Mouse (Mus musculus) gastrocnemius, postnatal 14 days (tissue): Measurements from ENCODE around the gene Lbp. TPM values are rescaled to one million over a fixed set of nuclear protein-coding genes. Genes with fewer than 3 reads are reported as not detected.

ENCODE experiments used
- DNase-seq: peaks from one replicate; pipeline ENCODE4 v3.0.0; 2021; ENCODE audit warnings: mixed read lengths
- intact Hi-C: fragments of 180-260 bp; cut with DNase I; formaldehyde crosslinking; loops from one replicate; pipeline ENCODE4 v1.15.1; 2025; ENCODE audit warnings: low total_unique reads
- long read RNA-seq, 2 experiments: library from polyadenylated mRNA; stranded (forward); transcript quantifications; one replicate each; pipeline ENCODE4 v2.0.0; 2021
- total RNA-seq, 2 experiments: library from RNA; stranded (reverse); gene quantifications; 2 replicates each; pipeline ENCODE4 v1.2.3; 2021

Gene Lbp
- total RNA-seq, result 10 to 100 TPM in 1 of 2 experiments, 1 to 10 TPM in 1; 7.8 to 12.7 TPM
- long read RNA-seq, experiment 1, partial matches to known transcripts, result 0 of 3 reads
- long read RNA-seq, experiment 1, other reads (novel, unspliced or antisense), result 0 of 3 reads
- long read RNA-seq, experiment 2, transcript Lbp-201 (15 exons, 2,525 nt), result major isoform, 12 of 12 reads
- long read RNA-seq, experiment 2, partial matches to known transcripts, result 0 of 12 reads
- long read RNA-seq, experiment 2, other reads (novel, unspliced or antisense), result 0 of 12 reads

DNA sequence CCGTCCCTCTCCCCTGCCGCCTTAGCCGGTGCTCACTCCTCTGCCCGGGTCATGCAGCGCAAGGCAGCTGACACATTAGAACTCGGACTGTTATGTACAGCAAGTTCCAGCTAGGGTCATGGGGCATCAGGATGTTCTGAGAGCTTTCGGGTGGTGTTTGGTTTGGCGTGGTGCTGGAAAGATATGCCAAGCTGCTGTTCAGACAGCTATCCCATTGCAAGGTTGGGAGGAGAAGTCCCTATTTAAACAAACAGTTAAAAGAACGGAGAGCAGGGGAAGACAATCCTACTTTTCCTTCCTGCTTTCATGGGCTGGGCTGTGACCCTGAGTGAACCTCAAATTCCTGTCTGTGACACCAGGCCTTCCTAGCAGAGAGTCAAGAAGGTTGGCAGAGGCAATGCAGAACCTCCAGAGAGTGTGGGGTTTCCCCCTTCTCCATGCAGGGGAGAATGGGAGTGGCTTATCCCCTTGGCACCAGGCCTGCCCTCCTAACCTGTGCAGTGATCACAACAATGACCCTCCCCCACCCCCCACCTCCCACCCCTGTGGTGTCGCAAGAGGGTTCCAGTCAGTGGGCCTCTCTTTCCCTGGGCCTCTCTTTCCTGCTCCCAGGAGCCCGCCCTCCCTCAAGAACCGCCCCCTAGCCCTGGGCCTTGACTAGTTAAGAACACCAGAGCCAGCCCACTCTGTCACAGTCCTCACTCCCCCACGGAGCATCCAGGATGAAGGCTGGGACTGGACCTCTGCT lies at the start of gene Lbp:
Gene Lbp, plus strand, starts transcription at position 546 of the 748 bp plus-strand sequence.
- peak; percentile 60 for DNase-seq
- intact Hi-C loops, result no loop called here

DNA sequence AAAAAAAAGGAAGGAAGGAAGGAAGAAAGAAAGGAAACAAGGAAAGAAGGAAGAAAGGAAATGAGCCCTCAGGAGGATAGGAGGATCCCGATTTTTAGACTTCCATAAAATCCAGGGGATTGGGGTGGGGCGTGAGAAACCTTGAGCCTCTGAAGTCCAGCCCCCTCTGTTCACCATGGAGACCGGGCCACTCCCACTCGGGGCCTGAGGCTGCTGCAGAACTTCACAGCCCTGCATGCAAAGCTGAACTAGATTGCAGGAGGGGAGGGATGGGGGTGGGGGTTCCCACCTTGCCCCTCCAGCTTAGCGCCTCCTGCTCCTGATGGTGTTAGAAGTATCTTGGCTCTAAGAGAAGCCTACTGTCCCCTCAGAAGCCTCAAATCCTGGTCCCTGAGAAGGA lies 49.4 kb upstream of the Lbp start:
- peak; percentile 48 for DNase-seq
- intact Hi-C loops, result no loop called here

DNA sequence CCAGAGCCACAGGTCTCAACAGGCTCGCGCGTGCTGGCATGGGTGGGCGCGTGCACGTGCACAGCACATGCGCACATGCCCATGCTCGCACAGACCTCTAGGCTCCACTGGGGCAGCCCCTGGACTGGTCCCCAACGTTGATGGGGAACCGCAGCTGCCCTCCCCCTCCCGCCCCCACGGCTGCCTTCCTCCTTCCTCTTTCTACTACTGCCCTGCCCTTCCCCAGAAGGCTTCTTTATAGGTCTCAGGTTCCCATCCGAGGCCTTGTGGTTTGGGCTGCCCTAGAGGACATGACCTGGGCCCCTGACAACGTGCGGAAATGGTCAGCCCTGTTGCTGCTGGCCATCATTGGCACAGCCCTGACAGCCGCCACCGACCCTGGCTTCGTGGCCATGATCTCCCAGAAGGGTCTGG lies 48.3 kb upstream of the Lbp start, which contains the start of gene Bpi:
Gene Bpi, plus strand, starts transcription at position 90 of the 414 bp plus-strand sequence.
- intact Hi-C loops, result no loop called here

DNA sequence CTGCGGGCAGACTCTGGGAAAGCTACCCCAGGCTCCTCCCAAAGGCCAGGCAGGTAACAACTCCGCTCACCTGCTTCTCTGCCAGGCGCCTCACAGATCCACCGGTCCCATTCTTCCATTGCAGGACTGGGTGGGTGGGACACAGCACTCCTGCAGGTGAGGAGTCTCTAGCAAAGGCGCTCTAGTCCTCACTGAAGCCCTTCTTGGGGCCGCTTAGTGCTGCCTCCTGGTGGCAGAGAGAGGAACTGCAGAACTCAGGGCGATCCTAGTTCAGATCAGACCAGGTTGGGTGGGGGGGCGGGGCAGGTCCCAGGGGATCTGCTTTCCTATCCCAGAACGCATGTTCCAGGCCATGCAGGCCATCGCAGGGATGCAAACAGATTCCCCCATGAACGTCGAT lies 47.5 kb upstream of the Lbp start:
- intact Hi-C loops, result no loop called here

More for the DNA sequence above, 48.3 kb upstream of the Lbp start, which contains the start of gene Bpi:
- DNase-seq, result no peak

DNA sequence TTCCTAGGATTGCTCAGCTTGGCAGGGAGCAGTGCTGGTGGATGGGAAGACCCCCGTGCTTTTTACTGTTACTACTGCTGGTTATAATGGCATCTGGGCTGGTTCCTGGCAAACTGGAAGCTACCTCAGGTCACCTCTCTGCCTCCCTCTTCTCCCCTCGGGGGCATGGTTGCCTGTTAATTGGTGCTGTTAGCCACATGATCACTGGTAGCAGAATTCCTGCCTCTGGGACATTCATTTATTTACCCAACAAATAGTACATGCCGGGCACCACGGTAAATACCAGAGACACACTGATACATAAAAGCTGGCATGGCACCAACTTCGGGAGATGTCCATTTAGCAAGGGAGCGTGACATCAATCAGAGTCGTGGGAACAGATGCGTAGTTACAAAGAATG lies 46.8 kb upstream of the Lbp start:
- intact Hi-C loops, result no loop called here
- no peak for DNase-seq

More for the DNA sequence above, 47.5 kb upstream of the Lbp start:
- peak; percentile 70 for DNase-seq

DNA sequence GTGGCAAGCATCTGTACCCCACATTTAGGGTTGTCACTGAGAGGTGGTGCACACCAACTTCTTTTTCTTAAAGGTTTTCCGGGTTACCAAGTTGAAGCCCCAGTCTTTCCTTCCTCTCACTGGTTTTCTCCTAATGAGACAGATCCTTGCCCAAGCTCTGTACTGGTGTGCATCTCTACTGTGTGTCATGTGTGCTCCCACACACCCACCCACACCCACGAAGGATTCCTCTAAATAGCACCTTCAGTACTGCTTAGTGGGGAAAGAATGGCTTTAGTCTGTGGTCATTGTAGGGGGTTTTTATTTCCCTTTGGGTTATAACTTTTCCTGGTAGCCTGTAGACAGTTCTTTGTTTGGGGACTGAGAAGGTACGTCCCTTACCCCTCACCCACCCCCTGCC lies 41.4 kb upstream of the Lbp start:
- intact Hi-C loops, result no loop called here
- DNase-seq, result no peak

DNA sequence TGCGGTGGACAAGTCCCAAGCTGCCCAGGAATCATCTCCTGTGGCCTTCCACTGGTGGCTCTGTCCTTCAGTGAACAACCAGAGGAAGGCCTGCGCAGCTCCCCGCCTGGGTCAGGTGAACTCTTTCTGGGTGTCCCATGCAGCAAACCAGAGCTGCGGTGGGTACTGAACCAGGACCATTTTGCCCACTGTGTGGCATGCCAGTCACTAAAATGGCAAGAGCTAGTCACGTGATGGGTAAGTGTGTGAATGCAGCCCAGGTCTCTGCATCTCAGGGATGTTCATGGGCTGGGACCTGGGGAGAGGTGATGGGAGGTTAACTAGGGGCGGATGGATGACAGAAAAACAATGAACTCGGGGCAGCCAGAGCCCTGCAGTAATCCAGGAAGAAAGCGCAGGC lies 36.3 kb upstream of the Lbp start:
- intact Hi-C loops, result no loop called here
- DNase-seq, result no peak

DNA sequence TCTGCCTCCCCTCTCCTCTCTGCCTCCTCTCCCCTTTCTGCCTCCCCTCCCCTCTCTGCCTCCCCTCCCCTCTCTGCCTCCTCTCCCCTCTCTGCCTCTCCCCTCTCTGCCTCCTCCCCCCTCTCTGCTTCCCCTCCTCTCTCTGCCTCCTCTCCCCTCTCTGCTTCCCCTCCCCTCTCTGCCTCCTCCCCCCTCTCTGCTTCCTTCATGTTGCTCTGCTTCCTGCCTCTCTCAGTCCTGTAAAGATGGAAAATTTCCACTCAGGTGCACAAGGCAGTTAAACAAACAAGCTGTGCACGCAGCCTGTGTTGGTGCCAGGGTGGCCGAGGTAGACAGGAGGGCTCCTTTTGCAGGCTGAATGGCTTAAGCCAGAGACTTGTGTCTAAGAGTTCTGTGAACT lies 32.6 kb upstream of the Lbp start:
- intact Hi-C loops, result no loop called here
- no peak for DNase-seq

DNA sequence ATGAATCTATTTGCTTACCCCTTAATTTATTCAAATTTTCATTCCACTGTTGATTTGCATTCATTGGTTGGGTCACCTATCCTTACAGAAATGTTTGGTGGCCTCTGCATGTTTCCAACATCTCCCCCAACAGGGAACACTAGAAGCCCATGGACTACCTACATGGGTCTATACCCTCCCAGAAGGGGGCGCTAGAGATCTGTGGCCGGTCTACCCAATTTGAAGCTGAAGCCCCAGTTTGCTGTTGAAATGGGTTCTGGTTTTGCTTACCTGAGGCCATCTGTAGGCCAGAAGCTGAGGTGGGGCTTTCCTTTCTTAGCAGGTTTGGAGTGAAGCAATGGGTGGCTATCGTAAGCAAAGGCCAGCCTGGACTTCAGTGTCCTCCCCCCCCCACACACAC lies 30.9 kb upstream of the Lbp start:
- no peak for DNase-seq
- intact Hi-C loops, result no loop called here

DNA sequence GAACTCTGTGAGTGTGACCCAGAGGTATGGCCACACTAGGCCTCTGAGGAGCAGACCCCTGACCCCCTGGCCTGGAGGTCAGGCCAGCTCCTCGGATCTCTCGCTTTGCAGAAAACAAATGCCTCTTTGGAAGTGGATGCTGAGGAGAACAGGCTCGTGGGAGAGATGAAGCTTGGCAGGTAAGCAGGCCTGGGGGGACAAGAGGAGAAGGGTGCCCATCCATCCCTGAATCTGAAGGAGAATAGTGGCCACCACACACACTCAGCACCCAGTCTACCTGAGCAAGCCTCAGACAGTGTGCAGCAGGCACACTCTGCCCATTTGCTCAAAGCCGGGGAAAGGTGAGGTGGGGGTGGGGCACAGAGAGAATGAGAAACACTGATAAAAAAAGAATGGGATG lies 30.5 kb upstream of the Lbp start:
- intact Hi-C loops, result no loop called here
- no peak for DNase-seq

DNA sequence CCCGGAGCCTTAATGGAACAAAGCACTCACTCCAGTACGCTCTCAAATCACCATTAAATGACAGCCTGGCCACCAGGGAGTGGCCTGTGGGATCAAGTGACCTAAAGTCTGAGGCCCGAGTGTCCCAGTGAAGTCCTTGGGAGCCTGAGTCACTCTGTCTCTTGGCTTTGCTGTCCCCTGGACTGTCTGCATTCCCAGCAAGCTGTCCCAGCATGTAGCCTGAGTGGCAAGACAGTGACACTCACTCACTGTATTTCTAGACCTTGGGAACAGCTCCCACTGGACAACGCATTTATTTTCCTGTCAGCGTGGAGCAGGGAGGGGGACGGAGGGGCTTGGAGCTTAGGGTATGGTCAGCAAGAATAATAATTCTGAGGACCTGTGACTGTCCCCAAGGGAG lies 29.8 kb upstream of the Lbp start:
- DNase-seq, result no peak
- intact Hi-C loops, result no loop called here

DNA sequence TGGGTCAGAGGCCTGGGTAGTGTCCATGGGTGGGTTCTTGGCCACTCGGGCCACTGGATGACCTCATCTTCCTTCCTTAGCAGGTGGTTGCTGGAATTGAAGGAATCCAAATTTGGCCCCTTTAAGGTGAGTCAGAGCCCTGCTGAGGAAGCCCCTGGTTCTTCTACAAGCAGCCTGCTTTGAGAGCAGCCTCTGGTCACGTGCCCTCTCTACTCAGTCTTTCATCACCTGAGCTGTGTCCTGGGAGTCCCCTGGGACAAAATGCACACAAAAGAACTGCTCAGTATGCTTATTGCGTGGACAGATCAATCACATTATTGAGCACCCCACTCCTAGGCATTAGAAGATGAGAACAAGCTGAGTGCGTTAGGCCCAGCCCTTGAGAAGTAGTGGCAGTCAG lies 29.4 kb upstream of the Lbp start:
- no peak for DNase-seq
- intact Hi-C loops, result no loop called here

DNA sequence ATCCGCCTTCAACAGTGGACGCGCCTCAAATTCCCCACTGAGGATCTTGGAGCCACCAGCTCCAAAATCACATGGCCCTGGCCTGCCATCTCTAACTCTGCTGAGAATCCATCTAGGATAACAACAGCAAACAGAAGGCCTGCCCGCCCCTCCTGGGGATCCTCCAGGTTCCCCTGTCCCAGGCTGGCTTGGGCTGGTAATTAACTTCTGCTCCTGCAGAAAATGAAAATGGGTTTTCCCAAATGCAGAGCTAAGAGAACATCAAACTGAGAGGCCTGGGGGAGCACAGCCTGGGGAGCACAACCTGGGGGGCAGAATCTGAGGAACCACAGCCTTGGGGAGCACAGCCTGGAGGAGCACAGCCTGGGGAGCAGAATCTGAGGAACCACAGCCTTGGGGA lies 26.6 kb upstream of the Lbp start:
- intact Hi-C loops, result loop anchor here (5.0 kb wide), 1 partner anchor 63 kb away; no protein-coding TSS in a partner anchor
- DNase-seq, result no peak

DNA sequence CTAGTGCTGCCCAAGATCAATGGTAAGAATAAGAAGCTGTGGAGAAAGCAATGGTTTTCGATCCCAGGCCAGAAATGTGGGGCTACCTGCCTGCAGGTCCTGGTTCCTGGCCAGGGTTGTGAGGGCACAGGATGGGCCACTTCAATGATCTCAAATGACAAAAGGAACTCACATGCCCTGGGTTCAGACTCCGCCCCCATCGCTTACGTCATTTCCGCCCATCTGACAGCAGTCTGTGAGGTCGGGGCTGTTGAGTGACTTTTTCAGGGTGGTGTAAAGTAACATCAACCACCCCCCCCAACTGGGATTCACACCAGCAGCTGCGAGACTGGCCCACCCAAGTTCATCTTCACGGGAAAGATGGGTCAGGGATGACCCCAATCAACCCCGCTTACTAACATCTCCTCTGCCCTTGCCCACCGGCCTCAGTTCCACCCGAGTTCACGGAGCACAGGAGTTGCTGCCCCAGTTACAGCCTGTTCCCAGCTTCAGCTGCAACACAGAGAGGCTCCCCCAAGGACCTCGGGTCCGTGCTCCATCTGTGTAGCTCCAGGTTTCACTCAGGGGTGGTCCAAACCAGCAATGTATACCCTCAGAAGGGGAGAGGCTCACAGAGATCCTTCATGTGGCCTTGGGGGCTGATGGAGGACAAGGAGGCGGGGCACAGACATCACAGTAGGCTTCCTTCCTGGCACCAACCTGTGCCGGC lies 24.6 kb upstream of the Lbp start:
- intact Hi-C loops, result loop anchor here (5.0 kb wide), 1 partner anchor 61 kb away; no protein-coding TSS in a partner anchor
- DNase-seq, result no peak

DNA sequence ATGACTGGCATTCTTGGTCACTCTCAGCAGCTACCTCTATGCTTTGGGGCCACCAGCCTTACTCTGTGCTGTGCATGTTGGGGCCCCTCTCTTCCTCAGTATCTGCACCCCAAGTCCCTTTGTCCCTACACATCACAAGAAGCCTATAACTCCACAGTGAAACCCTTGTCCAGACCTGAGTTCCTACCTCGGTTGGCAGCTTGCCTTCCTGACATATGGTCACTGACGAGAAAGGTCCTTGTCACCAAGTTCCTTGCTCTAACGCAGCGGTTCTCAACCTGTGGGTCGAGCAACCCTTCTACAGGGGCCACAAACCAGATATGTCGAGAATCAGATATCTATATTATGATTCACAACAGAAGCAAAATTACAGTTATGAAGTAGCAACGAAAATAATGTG lies 23.2 kb upstream of the Lbp start:
- no peak for DNase-seq
- intact Hi-C loops, result loop anchor here (5.0 kb wide), 1 partner anchor 59 kb away; no protein-coding TSS in a partner anchor

DNA sequence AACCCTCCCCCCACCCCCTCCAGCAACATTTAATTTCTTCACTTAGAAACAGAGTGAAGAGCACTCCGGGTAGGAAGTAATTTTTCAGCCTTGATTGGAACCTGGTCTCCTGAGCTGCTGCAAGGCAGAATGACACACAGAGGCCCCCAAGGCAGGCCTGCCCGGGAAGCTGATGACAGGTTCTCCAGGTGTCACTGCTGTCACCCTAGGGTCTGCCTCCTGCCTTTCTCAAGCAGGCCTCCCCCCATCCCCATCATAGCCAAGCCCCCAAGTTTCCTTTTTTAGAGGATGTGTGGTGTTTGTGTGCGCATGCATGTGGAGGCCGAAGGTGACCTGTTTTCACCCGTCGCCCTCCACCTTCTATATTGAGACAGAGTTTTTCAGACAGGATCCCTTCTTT lies 22.5 kb upstream of the Lbp start:
- intact Hi-C loops, result loop anchor here (5.0 kb wide), 1 partner anchor 59 kb away; no protein-coding TSS in a partner anchor
- DNase-seq, result no peak

DNA sequence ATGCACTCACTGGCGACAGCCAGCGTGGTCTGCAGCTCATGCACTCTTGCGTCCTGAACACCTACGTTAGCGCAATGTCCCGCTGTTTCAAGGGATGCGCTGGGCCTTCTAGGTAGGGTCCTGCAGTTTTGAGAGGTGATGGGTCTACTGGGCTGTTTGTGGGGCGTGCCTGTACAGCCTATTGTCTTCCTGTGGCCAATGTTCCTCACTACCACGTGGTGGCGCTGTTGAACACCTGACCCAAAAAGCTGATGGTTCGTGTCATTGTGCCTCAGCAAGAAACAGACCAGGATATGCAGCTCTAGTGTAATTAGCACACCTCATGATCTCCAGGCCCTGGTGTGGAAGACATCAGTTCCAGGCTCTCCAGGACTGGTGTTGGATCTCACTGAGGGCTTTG lies 21.7 kb upstream of the Lbp start:
- intact Hi-C loops, result loop anchor here (5.0 kb wide), 1 partner anchor 58 kb away; no protein-coding TSS in a partner anchor
- DNase-seq, result peak; percentile 54

DNA sequence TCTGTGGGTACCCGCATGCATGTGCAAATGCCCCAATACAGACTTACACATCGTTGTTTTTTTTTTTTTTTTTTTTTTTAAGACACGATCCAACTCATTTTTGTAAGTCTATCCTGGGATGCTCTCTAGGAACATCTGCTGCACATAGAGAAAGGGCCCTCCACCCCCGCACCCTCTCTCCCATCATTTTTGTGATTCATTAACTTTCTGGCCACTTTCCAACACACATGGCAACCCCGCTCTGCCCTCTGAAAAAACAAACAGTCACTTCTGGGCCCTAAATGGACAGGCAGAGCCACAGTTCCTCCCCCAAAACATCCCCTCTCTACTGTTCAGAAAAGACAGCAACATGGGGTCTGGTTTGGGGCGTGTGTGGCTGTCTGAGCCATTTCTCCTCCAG lies 20.6 kb upstream of the Lbp start:
- no peak for DNase-seq
- intact Hi-C loops, result no loop called here

DNA sequence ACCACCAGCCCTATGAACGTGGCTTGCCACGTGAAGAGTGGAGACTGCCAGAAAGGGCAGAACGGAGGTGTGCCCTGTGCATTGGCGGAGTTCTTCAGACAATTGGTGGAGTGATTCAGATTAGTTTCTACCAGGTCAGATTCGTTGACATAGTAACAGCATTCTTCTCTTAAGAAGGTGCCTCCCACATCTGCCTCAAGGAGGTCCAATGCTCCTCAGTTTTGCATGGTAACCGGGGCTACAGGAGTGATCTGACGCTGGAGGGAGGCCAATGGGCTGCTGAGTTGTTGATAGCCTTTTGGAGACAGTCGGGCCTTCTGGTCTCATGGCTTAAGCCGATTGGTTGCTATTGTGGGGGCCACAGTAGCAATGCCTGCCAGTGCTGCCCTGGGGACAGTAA lies 10.6 kb upstream of the Lbp start:
- no peak for DNase-seq
- intact Hi-C loops, result no loop called here

DNA sequence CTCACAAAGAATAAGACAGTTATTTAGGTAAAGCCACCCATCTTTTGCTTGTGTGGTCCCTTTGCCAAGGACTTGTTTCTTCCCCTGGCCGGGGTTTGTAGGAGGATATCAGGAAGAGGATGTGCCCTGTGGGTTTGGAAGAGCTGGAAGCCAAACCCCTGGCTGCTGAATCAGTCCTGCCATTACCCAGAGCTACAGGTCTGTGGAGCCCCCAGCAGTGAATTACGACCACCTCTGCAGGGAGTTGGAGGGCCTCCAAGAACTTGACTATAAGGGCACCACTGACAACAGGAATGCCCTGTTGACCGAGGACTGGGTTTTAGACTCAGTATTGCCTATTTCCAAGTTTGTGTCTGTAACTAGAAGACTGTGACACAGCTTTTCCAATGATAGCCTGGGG lies 7.1 kb upstream of the Lbp start:
- DNase-seq, result peak; percentile 1
- intact Hi-C loops, result no loop called here
